8 mouse cellular contexts compared by ENCODE assay signal in the genomic region with DNA sequence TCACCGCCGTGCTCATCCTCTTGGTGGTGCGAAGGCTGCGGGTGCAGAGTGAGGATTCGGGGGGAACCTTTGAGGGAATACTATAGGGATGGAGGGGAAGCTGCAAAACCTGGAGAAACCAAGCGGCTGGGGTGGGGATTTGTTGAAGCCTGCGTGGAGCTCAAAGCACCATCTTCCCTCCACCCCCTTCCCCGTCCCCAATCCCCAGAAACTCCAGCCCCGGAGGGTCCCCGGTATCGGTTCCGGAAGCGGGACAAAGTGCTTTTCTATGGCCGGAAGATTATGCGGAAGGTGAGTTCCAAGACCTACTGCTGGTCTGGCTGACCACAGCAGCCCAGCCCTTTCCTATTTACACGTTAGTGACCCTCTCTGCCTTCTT. TPM values are rescaled to one million over a fixed set of nuclear protein-coding genes. Genes with fewer than 3 reads are reported as not detected.
DNase-seq lines count a peak whose midpoint lies in the region; ATAC-seq and TF ChIP-seq lines count a peak whose summit lies in the region.

No protein-coding gene starts in this region.

- no peak for ATAC-seq in forebrain, embryonic 11.5 days (replicated peaks; ENCODE audit: low FRiP score)
- no peak for ATAC-seq in intestine, embryonic 15.5 days
- ATAC-seq in lung, embryonic 16.5 days (ENCODE audit: low read depth) = no peak
- ATAC-seq in stomach, postnatal 0 days (ENCODE audit: low FRiP score, low TSS enrichment) = no peak; the same call in 1 of the 2 replicates

- 0 out of 2 replicates have a peak, but pooled peaks have one; percentile 8 for TF ChIP-seq POLR2A in liver, adult 2 months (IDR thresholded peaks at IDR 0.05; ENCODE audit: extremely low read depth, insufficient read depth, low read length)

- 25% methylated on average over 16 of the region's 16 CpGs for WGBS in liver, adult 2 months
- WGBS in forebrain, embryonic 11.5 days = 14% methylated on average over 16 of the region's 16 CpGs
- 1% methylated on average over 16 of the region's 16 CpGs for WGBS in intestine, embryonic 15.5 days
- 2% methylated on average over 15 of the region's 16 CpGs for WGBS in lung, embryonic 16.5 days
- 6% methylated on average over 16 of the region's 16 CpGs for WGBS in stomach, postnatal 0 days

- H3K79me2 ChIP-seq in liver, adult 2 months (ENCODE audit: control insufficient read depth, insufficient read depth, low read length) = no peaks in the 10 kb centered on the region

- H3K36me3 ChIP-seq in liver, adult 2 months (ENCODE audit: control insufficient read depth, insufficient read depth, low read length) = peaks cover 4% of the 10 kb centered on the region; the same call in 1 of the 2 replicates
- no peaks in the 10 kb centered on the region; the same call in 1 of the 2 replicates for H3K36me3 ChIP-seq in forebrain, embryonic 11.5 days (ENCODE audit: control insufficient read depth, insufficient read depth, low read length)
- H3K36me3 ChIP-seq in intestine, embryonic 15.5 days = 0 out of 2 replicates have a peak, but pooled peaks cover 3% of the 10 kb centered on the region
- H3K36me3 ChIP-seq in lung, embryonic 16.5 days (ENCODE audit: control insufficient read depth, insufficient read depth, low read length) = peaks cover 9% of the 10 kb centered on the region
- H3K36me3 ChIP-seq in stomach, postnatal 0 days (ENCODE audit: control insufficient read depth, insufficient read depth, low read length) = peaks cover 4% of the 10 kb centered on the region; the same call in 1 of the 2 replicates

- H3K4me3 ChIP-seq in liver, adult 2 months (ENCODE audit: insufficient read depth, low read depth, low read length) = peak overlapping the region; percentile 71
- peak overlapping the region; percentile 53 for H3K4me3 ChIP-seq in forebrain, embryonic 11.5 days (ENCODE audit: low read depth, low read length)
- peak overlapping the region; percentile 61 for H3K4me3 ChIP-seq in intestine, embryonic 15.5 days (replicated peaks)
- peak overlapping the region; percentile 75 for H3K4me3 ChIP-seq in lung, embryonic 16.5 days (ENCODE audit: low read length)
- H3K4me3 ChIP-seq in stomach, postnatal 0 days (ENCODE audit: low read depth, low read length) = peak overlapping the region; percentile 59

- H3K27ac ChIP-seq in liver, adult 2 months (replicated peaks; ENCODE audit: insufficient read depth, low read depth, low read length) = peak overlapping the region; percentile 14
- no peak overlapping the region for H3K27ac ChIP-seq in forebrain, embryonic 11.5 days (ENCODE audit: low read depth, low read length)
- peak overlapping the region; percentile 67 for H3K27ac ChIP-seq in intestine, embryonic 15.5 days
- H3K27ac ChIP-seq in lung, embryonic 16.5 days (ENCODE audit: low read length) = peak overlapping the region; percentile 78
- peak overlapping the region; percentile 53 for H3K27ac ChIP-seq in stomach, postnatal 0 days (replicated peaks)

- no peaks in the 10 kb centered on the region for H3K9me3 ChIP-seq in forebrain, embryonic 11.5 days (ENCODE audit: control insufficient read depth, low read length)
- no peaks in the 10 kb centered on the region for H3K9me3 ChIP-seq in intestine, embryonic 15.5 days
- H3K9me3 ChIP-seq in lung, embryonic 16.5 days (ENCODE audit: control insufficient read depth, low read length) = no peaks in the 10 kb centered on the region
- H3K9me3 ChIP-seq in stomach, postnatal 0 days (ENCODE audit: control insufficient read depth, low read length) = no peaks in the 10 kb centered on the region

- TF ChIP-seq CTCF in liver, adult 2 months (IDR thresholded peaks at IDR 0.05; ENCODE audit: low read depth, low read length) = no peak
- no peak for TF ChIP-seq CTCF in stomach, postnatal 0 days (IDR thresholded peaks at IDR 0.05; ENCODE audit: low read depth)

- H3K9ac ChIP-seq in liver, adult 2 months (ENCODE audit: low read depth, low read length) = peak overlapping the region; percentile 60
- peak overlapping the region; percentile 36; the same call in 1 of the 2 replicates for H3K9ac ChIP-seq in forebrain, embryonic 11.5 days (ENCODE audit: low read length)
- H3K9ac ChIP-seq in intestine, embryonic 15.5 days = peak overlapping the region; percentile 50
- peak overlapping the region; percentile 73 for H3K9ac ChIP-seq in lung, embryonic 16.5 days (ENCODE audit: low read length)
- peak overlapping the region; percentile 69 for H3K9ac ChIP-seq in stomach, postnatal 0 days (ENCODE audit: low read length)

- H3K4me1 ChIP-seq in liver, adult 2 months (ENCODE audit: control insufficient read depth, insufficient read depth, low read length) = peaks cover 6% of the 10 kb centered on the region
- H3K4me1 ChIP-seq in forebrain, embryonic 11.5 days (replicated peaks; ENCODE audit: control insufficient read depth, insufficient read depth, low read length) = peaks cover 2% of the 10 kb centered on the region; the same call in 1 of the 2 replicates
- H3K4me1 ChIP-seq in intestine, embryonic 15.5 days (replicated peaks) = no peaks in the 10 kb centered on the region; the same call in 1 of the 2 replicates
- H3K4me1 ChIP-seq in lung, embryonic 16.5 days (replicated peaks; ENCODE audit: control insufficient read depth, insufficient read depth, low read length) = 0 out of 2 replicates have a peak, but pooled peaks cover 5% of the 10 kb centered on the region
- H3K4me1 ChIP-seq in stomach, postnatal 0 days (replicated peaks; ENCODE audit: control insufficient read depth, insufficient read depth) = 0 out of 2 replicates have a peak, but pooled peaks cover 3% of the 10 kb centered on the region

- H3K27me3 ChIP-seq in liver, adult 2 months (ENCODE audit: control insufficient read depth, insufficient read depth, low read length) = no peaks in the 10 kb centered on the region
- no peaks in the 10 kb centered on the region for H3K27me3 ChIP-seq in forebrain, embryonic 11.5 days (ENCODE audit: control insufficient read depth, insufficient read depth, low read length)
- H3K27me3 ChIP-seq in intestine, embryonic 15.5 days (replicated peaks) = no peaks in the 10 kb centered on the region
- H3K27me3 ChIP-seq in lung, embryonic 16.5 days (ENCODE audit: control insufficient read depth, insufficient read depth, low read depth, low read length) = no peaks in the 10 kb centered on the region
- H3K27me3 ChIP-seq in stomach, postnatal 0 days (ENCODE audit: control insufficient read depth, insufficient read depth, low read length) = no peaks in the 10 kb centered on the region

- no peak for TF ChIP-seq EP300 in stomach, postnatal 0 days (optimal IDR thresholded peaks at IDR 0.05)

- no peak for DNase-seq in liver, adult 2 months (ENCODE audit: extremely low read depth, low read depth, low spot score)
- DNase-seq in liver = no peak
- DNase-seq in forebrain, embryonic 11.5 days (ENCODE audit: low spot score) = no peak
- DNase-seq in stomach, postnatal 0 days (ENCODE audit: low spot score) = no peak
- DNase-seq in cerebellum, adult 11 months = no peak
- no peak for DNase-seq in thymus, postnatal 14 days

- H3K4me2 ChIP-seq in forebrain, embryonic 11.5 days (ENCODE audit: low read depth, low read length, severe bottlenecking) = peak overlapping the region; percentile 97
- peak overlapping the region; percentile 89 for H3K4me2 ChIP-seq in intestine, embryonic 15.5 days (replicated peaks)
- peak overlapping the region; percentile 97 for H3K4me2 ChIP-seq in lung, embryonic 16.5 days (ENCODE audit: low read depth, low read length)
- H3K4me2 ChIP-seq in stomach, postnatal 0 days (replicated peaks; ENCODE audit: low read depth) = peak overlapping the region; percentile 96

RNA-seq across cellular contexts. Expression of gene Pnpla6, which starts 1.9 kb away (rescaled TPM):
- total RNA-seq in liver, adult 2 months (2014; rRNA removed) = 14.4 and 15.9 TPM in 2 replicates
- polyA plus RNA-seq in liver, adult 2 months (2012; rRNA removed) = 25.8 and 36.5 TPM in 2 replicates
- polyA plus RNA-seq in forebrain, embryonic 11.5 days (2014; fragmentation: Nextera tagmentation; extraction: Ambion mirVana) = 19.2 and 25.0 TPM in 2 replicates
- 34.4 and 36.7 TPM in 2 replicates for polyA plus RNA-seq in intestine, embryonic 15.5 days (2015; fragmentation: Nextera tagmentation; extraction: Ambion mirVana)
- polyA plus RNA-seq in lung, embryonic 16.5 days (2015; fragmentation: Nextera tagmentation; extraction: Ambion mirVana) = 27.3 and 30.9 TPM in 2 replicates
- polyA plus RNA-seq in stomach, postnatal 0 days (2015; fragmentation: Nextera tagmentation; extraction: Ambion mirVana) = 15.4 and 16.0 TPM in 2 replicates

RNA-seq across cellular contexts. Expression of gene Mcoln1, which starts 16.8 kb away (rescaled TPM):
- total RNA-seq in liver, adult 2 months (2014; rRNA removed) = 38.1 and 44.2 TPM in 2 replicates
- 210 and 227 TPM in 2 replicates for polyA plus RNA-seq in liver, adult 2 months (2012; rRNA removed)
- polyA plus RNA-seq in forebrain, embryonic 11.5 days (2014; fragmentation: Nextera tagmentation; extraction: Ambion mirVana) = 56.6 and 56.7 TPM in 2 replicates
- 52.4 and 60.9 TPM in 2 replicates for polyA plus RNA-seq in intestine, embryonic 15.5 days (2015; fragmentation: Nextera tagmentation; extraction: Ambion mirVana)
- 48.0 and 53.0 TPM in 2 replicates for polyA plus RNA-seq in lung, embryonic 16.5 days (2015; fragmentation: Nextera tagmentation; extraction: Ambion mirVana)
- 24.7 and 28.4 TPM in 2 replicates for polyA plus RNA-seq in stomach, postnatal 0 days (2015; fragmentation: Nextera tagmentation; extraction: Ambion mirVana)

RNA-seq across cellular contexts. Expression of gene Zfp358, which starts 24.2 kb away (rescaled TPM):
- total RNA-seq in liver, adult 2 months (2014; rRNA removed) = 2.7 and 4.4 TPM in 2 replicates
- 20.8 and 25.9 TPM in 2 replicates for polyA plus RNA-seq in liver, adult 2 months (2012; rRNA removed)
- polyA plus RNA-seq in forebrain, embryonic 11.5 days (2014; fragmentation: Nextera tagmentation; extraction: Ambion mirVana) = 34.1 and 35.1 TPM in 2 replicates
- polyA plus RNA-seq in intestine, embryonic 15.5 days (2015; fragmentation: Nextera tagmentation; extraction: Ambion mirVana) = 31.3 and 32.6 TPM in 2 replicates
- polyA plus RNA-seq in lung, embryonic 16.5 days (2015; fragmentation: Nextera tagmentation; extraction: Ambion mirVana) = 39.1 and 41.8 TPM in 2 replicates
- 19.1 and 21.3 TPM in 2 replicates for polyA plus RNA-seq in stomach, postnatal 0 days (2015; fragmentation: Nextera tagmentation; extraction: Ambion mirVana)

RNA-seq across cellular contexts. Expression of gene Tex45, which starts 46.4 kb away (rescaled TPM):
- 0.07 TPM in 1 of 2 replicates, not detected in the other for total RNA-seq in liver, adult 2 months (2014; rRNA removed)
- 0.28 TPM in 1 of 2 replicates, not detected in the other for polyA plus RNA-seq in liver, adult 2 months (2012; rRNA removed)
- 0.33 TPM in 1 of 2 replicates, not detected in the other for polyA plus RNA-seq in forebrain, embryonic 11.5 days (2014; fragmentation: Nextera tagmentation; extraction: Ambion mirVana)
- polyA plus RNA-seq in intestine, embryonic 15.5 days (2015; fragmentation: Nextera tagmentation; extraction: Ambion mirVana) = not detected in 2 replicates
- polyA plus RNA-seq in lung, embryonic 16.5 days (2015; fragmentation: Nextera tagmentation; extraction: Ambion mirVana) = not detected in 2 replicates
- 0.46 and 1.1 TPM in 2 replicates for polyA plus RNA-seq in stomach, postnatal 0 days (2015; fragmentation: Nextera tagmentation; extraction: Ambion mirVana)

RNA-seq across cellular contexts. Expression of gene Pex11g, which starts 49.6 kb away (rescaled TPM):
- 23.0 and 27.8 TPM in 2 replicates for total RNA-seq in liver, adult 2 months (2014; rRNA removed)
- polyA plus RNA-seq in liver, adult 2 months (2012; rRNA removed) = 51.2 and 52.4 TPM in 2 replicates
- 2.9 and 3.8 TPM in 2 replicates for polyA plus RNA-seq in forebrain, embryonic 11.5 days (2014; fragmentation: Nextera tagmentation; extraction: Ambion mirVana)
- polyA plus RNA-seq in intestine, embryonic 15.5 days (2015; fragmentation: Nextera tagmentation; extraction: Ambion mirVana) = 8.9 and 15.2 TPM in 2 replicates
- polyA plus RNA-seq in lung, embryonic 16.5 days (2015; fragmentation: Nextera tagmentation; extraction: Ambion mirVana) = 9.5 and 11.1 TPM in 2 replicates
- polyA plus RNA-seq in stomach, postnatal 0 days (2015; fragmentation: Nextera tagmentation; extraction: Ambion mirVana) = 11.6 and 15.4 TPM in 2 replicates
